Mouse (Mus musculus) forebrain, embryonic 11.5 days (tissue): ENCODE data around the gene Iqschfp. TPM values are rescaled to one million over a fixed set of nuclear protein-coding genes. Genes with fewer than 3 reads are reported as not detected.

Source experiments
- ATAC-seq: fragments of 200-750 bp; cut with Nextera tagmentation; replicated peaks from 2 replicates; pipeline ENCODE4 v1.8.0; 2017; ENCODE audit warnings: moderate TSS enrichment; ENCODE audit not compliant: low FRiP score
- DNase-seq: peaks from one replicate; pipeline ENCODE4 v3.0.0-alpha.2; 2017; ENCODE audit warnings: low spot score
- H3K27ac ChIP-seq: fragments of 300-500 bp; sonication (generic); 2 replicates; pipeline ENCODE4 v1.5.1; 2014; ENCODE audit warnings: low read depth, low read length
- H3K27me3 ChIP-seq: fragments of 300-500 bp; sonication (generic); 2 replicates; pipeline ENCODE4 v1.6.1; 2014; ENCODE audit warnings: mild to moderate bottlenecking, low read length, mixed read lengths; ENCODE audit not compliant: control insufficient read depth, insufficient read depth
- H3K36me3 ChIP-seq: fragments of 300-500 bp; sonication (generic); 2 replicates; pipeline ENCODE4 v1.6.1; 2014; ENCODE audit warnings: mild to moderate bottlenecking, low read length, moderate library complexity, mixed read lengths; ENCODE audit not compliant: control insufficient read depth, insufficient read depth
- H3K4me1 ChIP-seq: fragments of 300-500 bp; sonication (generic); replicated peaks from 2 replicates; pipeline ENCODE4 v1.6.1; 2014; ENCODE audit warnings: low read length, mixed read lengths; ENCODE audit not compliant: control insufficient read depth, insufficient read depth
- H3K4me2 ChIP-seq: fragments of 300-500 bp; sonication (generic); 2 replicates; pipeline ENCODE4 v1.6.1; 2014; ENCODE audit warnings: low read depth, mild to moderate bottlenecking, low read length, moderate library complexity, mixed read lengths; ENCODE audit not compliant: severe bottlenecking
- H3K4me3 ChIP-seq: fragments of 300-500 bp; sonication (generic); 2 replicates; pipeline ENCODE4 v1.5.1; 2014; ENCODE audit warnings: low read depth, low read length
- H3K9ac ChIP-seq: fragments of 300-500 bp; sonication (generic); 2 replicates; pipeline ENCODE4 v1.6.1; 2014; ENCODE audit warnings: low read length
- H3K9me3 ChIP-seq: fragments of 300-500 bp; sonication (generic); 2 replicates; pipeline ENCODE4 v1.6.1; 2016; ENCODE audit warnings: low read length, mixed read lengths; ENCODE audit not compliant: control insufficient read depth
- WGBS: fragments of 180-500 bp; shearing (Covaris S2); extraction: QIAGEN DNeasy Blood & Tissue Kit; methylation state at CpG from one replicate; pipeline ENCODE4 v1.1.7; 2014; 5-methylcytosine and 5-hydroxymethylcytosine counted together
- polyA plus RNA-seq: library from polyadenylated mRNA; unstranded; fragments of >200 nt; fragmentation: Nextera tagmentation; extraction: Ambion mirVana; gene quantifications from 2 replicates; pipeline ENCODE4 v1.2.1, GENCODE M21; 2014

Iqschfp gene
- polyA plus RNA-seq, 1 experiment from 2014 or later = 1.3 TPM

- Histone ChIP-seq H3K27me3 (no peaks in the 10 kb centered on the region), H3K9me3 (no peaks in the 10 kb centered on the region), H3K4me1 (no peaks in the 10 kb centered on the region), H3K9ac (no peak overlapping the region), H3K4me3 (no peak overlapping the region), H3K27ac (no peak overlapping the region), H3K4me2 (no peak overlapping the region), H3K36me3 (no peaks in the 10 kb centered on the region)
- 89% methylated on average over 4 of the region's 4 CpGs for WGBS
- no peak for DNase-seq
- no peak for ATAC-seq
Observed at GRCm38 (mm10) chr3:68246154-68246553, 354.1 kb downstream of the Iqschfp start.

DNA sequence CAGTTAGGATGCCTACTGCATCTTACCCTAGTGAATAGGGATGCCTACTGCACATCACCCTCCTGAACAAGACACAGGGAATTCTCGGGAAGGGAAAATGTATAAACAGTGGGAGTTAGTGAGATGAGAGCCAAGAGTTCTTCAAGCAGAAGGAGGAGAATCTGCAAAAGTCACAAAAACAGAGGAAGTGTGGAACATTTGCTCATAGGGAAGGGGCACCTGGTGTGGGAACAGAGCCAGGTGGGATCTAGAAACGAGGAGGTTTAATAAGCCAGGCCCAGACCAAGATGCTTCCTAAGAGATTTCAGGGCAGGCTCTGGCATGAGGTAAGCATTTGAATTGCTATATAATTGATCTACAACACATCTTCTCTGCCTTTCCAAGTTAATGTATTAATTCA, 358.6 kb downstream of the Iqschfp start:
- DNase-seq (no peak), ATAC-seq (no peak)
- Histone ChIP-seq H3K27ac (no peak overlapping the region), H3K9ac (no peak overlapping the region), H3K27me3 (no peaks in the 10 kb centered on the region), H3K4me3 (no peak overlapping the region), H3K4me1 (no peaks in the 10 kb centered on the region; the same call in 1 of the 2 replicates), H3K36me3 (no peaks in the 10 kb centered on the region), H3K9me3 (no peaks in the 10 kb centered on the region), H3K4me2 (no peak overlapping the region)
- 79% methylated on average over 2 of the region's 2 CpGs for WGBS

- no peak for ATAC-seq
Observed at GRCm38 (mm10) chr3:68252335-68252734, 360.3 kb downstream of the Iqschfp start.

DNA sequence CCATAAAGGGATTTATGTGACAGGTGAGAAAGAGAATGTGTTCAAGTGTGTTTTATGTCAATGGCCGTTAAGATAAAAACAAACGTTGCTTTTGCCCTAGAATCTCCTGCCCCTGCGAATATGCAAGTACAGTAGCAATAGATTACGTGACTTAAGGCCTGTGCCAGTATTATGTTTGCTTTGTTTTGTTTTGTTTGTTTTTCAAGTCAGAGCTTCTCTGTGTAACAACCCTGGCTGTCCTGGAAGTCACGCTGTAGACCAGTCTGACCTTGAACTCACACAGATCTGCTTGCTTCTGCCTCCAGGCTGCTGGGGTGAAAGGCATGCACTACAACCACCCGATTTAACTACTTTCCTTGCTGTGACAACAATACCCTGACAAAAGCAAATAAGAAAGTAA, 370.3 kb downstream of the Iqschfp start:
- no peaks in the 10 kb centered on the region for H3K4me1 ChIP-seq
- no peaks in the 10 kb centered on the region for H3K27me3 ChIP-seq
- no peak overlapping the region for H3K4me2 ChIP-seq
- H3K9me3 ChIP-seq = no peaks in the 10 kb centered on the region
- no peak overlapping the region for H3K9ac ChIP-seq
- DNase-seq = no peak
- WGBS = 85% methylated on average over 6 of the region's 6 CpGs
- H3K36me3 ChIP-seq = no peaks in the 10 kb centered on the region
- H3K4me3 ChIP-seq = no peak overlapping the region
- H3K27ac ChIP-seq = no peak overlapping the region
- no peak for ATAC-seq

More at GRCm38 (mm10) chr3:68252335-68252734, 360.3 kb downstream of the Iqschfp start:
- H3K27ac ChIP-seq = no peak overlapping the region
- WGBS = 61% methylated on average over 1 of the region's 1 CpGs
- no peak overlapping the region for H3K4me3 ChIP-seq
- H3K9me3 ChIP-seq = no peaks in the 10 kb centered on the region
- no peak for DNase-seq
- H3K9ac ChIP-seq = no peak overlapping the region
- H3K27me3 ChIP-seq = no peaks in the 10 kb centered on the region
- no peak overlapping the region for H3K4me2 ChIP-seq
- no peaks in the 10 kb centered on the region for H3K36me3 ChIP-seq
- no peaks in the 10 kb centered on the region; the same call in 1 of the 2 replicates for H3K4me1 ChIP-seq

- Histone ChIP-seq H3K4me3 (no peak overlapping the region), H3K4me1 (no peaks in the 10 kb centered on the region), H3K27ac (no peak overlapping the region), H3K9me3 (no peaks in the 10 kb centered on the region), H3K36me3 (no peaks in the 10 kb centered on the region), H3K9ac (no peak overlapping the region), H3K4me2 (no peak overlapping the region), H3K27me3 (no peaks in the 10 kb centered on the region)
- no peak for DNase-seq
- ATAC-seq = no peak
- 79% methylated on average over 4 of the region's 4 CpGs for WGBS
Observed at GRCm38 (mm10) chr3:68267905-68268304, 375.9 kb downstream of the Iqschfp start.

- Histone ChIP-seq H3K27me3 (no peaks in the 10 kb centered on the region), H3K9me3 (no peaks in the 10 kb centered on the region), H3K4me2 (no peak overlapping the region), H3K4me3 (no peak overlapping the region), H3K9ac (no peak overlapping the region), H3K4me1 (no peaks in the 10 kb centered on the region), H3K36me3 (no peaks in the 10 kb centered on the region), H3K27ac (no peak overlapping the region)
- WGBS = 80% methylated on average over 4 of the region's 4 CpGs
- DNase-seq (no peak), ATAC-seq (no peak)
Observed at GRCm38 (mm10) chr3:68269251-68269650, 377.2 kb downstream of the Iqschfp start.

- no peak overlapping the region for H3K27ac ChIP-seq
- H3K4me3 ChIP-seq = no peak overlapping the region
- 86% methylated on average over 6 of the region's 6 CpGs for WGBS
- no peaks in the 10 kb centered on the region for H3K36me3 ChIP-seq
- no peaks in the 10 kb centered on the region for H3K4me1 ChIP-seq
- no peaks in the 10 kb centered on the region for H3K27me3 ChIP-seq
- 0 out of 2 replicates have a peak, but pooled peaks have one; percentile 44 for ATAC-seq
- no peak for DNase-seq
- H3K4me2 ChIP-seq = no peak overlapping the region
- no peak overlapping the region for H3K9ac ChIP-seq
- H3K9me3 ChIP-seq = no peaks in the 10 kb centered on the region
Observed at GRCm38 (mm10) chr3:68270246-68270645, 378.2 kb downstream of the Iqschfp start.

GRCm38 (mm10) chr3:68271457-68271856, 379.4 kb downstream of the Iqschfp start:
- no peaks in the 10 kb centered on the region for H3K4me1 ChIP-seq
- H3K27me3 ChIP-seq = no peaks in the 10 kb centered on the region
- WGBS = 17% methylated on average over 3 of the region's 3 CpGs
- H3K4me2 ChIP-seq = no peak overlapping the region
- no peak for DNase-seq
- peak; percentile 66 for ATAC-seq
- no peaks in the 10 kb centered on the region for H3K36me3 ChIP-seq
- no peak overlapping the region for H3K9ac ChIP-seq
- no peak overlapping the region for H3K4me3 ChIP-seq
- no peaks in the 10 kb centered on the region for H3K9me3 ChIP-seq
- no peak overlapping the region for H3K27ac ChIP-seq

GRCm38 (mm10) chr3:68271881-68272280, 379.8 kb downstream of the Iqschfp start:
- 60% methylated on average over 3 of the region's 3 CpGs for WGBS
- Histone ChIP-seq H3K4me3 (no peak overlapping the region), H3K4me1 (no peaks in the 10 kb centered on the region), H3K27ac (no peak overlapping the region), H3K9ac (no peak overlapping the region), H3K36me3 (no peaks in the 10 kb centered on the region), H3K4me2 (no peak overlapping the region), H3K27me3 (no peaks in the 10 kb centered on the region), H3K9me3 (no peaks in the 10 kb centered on the region)
- peak; percentile 53 for DNase-seq
- no peak for ATAC-seq
